Mouse (Mus musculus) embryonic fibroblast, embryonic 13.5 days (primary cell): ENCODE results near the gene Thbd.

Source experiments
- CTCF ChIP-seq: IDR thresholded peaks from 2 replicates; pipeline ENCODE4 v1.5.1; 2011; ENCODE audit warnings: mild to moderate bottlenecking, control low read depth, low read length, moderate library complexity, borderline replicate concordance; ENCODE audit not compliant: insufficient read depth
- POLR2A ChIP-seq: IDR thresholded peaks from 2 replicates; pipeline ENCODE4 v1.6.1; 2011; ENCODE audit warnings: low read depth, mild to moderate bottlenecking, control low read depth, low read length, moderate library complexity

DNA sequence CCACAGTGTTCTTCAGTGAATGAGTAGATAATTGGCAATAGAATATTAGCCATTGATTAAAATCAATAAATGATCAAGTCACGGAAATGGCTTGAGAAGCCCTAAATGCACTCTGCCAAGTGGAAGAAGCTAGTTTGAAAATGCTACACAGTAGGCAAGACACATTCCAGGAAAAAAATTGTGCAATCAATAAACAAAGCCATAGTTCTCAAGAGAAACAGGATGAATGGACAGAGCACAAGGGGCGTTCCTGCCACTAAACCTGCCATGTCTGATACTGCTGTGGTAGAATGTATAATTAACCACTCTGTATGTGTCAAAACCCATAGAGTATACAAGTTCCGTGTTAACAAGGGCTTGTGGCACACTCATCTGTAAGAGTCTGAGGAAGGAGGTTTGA, 19.6 kb upstream of the Thbd start:
- TF ChIP-seq CTCF (no peak), POLR2A (no peak)
